Mouse (Mus musculus): ENCODE data around the gene Ldb1.
A peak's percentile ranks its signal among the peaks of the same experiment; 100 is the strongest.

Ldb1 gene

DNA sequence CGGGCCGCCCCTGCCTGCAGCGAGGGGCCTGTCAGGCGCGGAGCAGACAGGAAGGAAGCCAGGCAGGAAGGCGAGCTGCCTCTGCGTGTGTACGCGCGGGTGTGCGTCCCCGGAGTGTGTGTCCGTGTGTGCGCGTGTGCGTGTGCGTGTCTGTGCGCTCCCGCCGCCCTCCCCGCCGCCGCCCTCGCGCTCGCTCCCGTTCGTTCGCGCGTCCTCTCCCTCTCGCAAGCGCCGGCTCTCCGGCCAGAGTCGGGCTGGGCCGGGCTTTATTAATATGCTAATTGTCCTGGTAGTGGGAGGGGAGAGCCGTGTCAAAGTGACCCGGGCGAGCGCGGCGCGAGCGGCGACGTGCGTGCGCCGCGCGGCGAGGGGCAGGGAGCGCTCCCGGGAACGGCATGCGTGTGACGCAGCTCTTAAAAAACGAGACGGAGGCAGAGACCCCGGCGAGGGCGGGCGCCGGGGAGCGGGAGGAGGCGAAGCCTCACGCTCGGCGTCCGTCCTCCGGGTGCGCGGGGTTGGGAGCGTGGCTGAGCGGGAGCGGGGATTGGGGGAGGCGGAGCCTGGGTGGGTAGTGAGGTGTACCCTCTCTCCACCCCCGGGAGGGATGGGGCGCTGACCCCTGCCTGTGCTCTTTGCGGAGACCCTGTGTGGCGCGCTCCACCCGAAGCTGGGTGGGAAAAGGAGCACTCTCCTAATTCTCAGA, at the start of gene Ldb1:
Gene Ldb1 (minus strand): TSS at position 222 of the 703 bp plus-strand sequence.
- ATAC-seq (ENCODE audit: insufficient number of reproducible peaks, low FRiP score, low TSS enrichment), result peak; percentile 80

DNA sequence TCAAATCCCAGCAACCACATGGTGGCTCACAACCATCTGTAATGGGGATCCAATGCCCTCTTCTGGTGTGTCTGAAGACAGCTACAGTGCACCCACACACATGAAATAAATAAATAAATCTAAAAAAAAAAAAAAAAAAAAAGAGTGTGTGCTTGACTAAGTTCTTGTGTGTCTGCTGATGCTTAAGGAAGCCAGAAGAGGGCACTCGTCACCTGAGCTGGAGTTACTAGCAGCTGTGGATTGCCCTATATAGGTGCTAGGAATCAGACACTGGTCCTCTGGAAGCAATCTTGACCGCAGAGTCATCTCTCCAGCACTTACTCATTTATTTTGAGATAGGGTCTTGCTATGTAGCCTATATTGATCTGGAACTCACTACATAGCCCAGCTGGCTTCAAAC, 49.1 kb upstream of the Ldb1 start:
- ATAC-seq (ENCODE audit: insufficient number of reproducible peaks, low FRiP score, low TSS enrichment), result no peak

DNA sequence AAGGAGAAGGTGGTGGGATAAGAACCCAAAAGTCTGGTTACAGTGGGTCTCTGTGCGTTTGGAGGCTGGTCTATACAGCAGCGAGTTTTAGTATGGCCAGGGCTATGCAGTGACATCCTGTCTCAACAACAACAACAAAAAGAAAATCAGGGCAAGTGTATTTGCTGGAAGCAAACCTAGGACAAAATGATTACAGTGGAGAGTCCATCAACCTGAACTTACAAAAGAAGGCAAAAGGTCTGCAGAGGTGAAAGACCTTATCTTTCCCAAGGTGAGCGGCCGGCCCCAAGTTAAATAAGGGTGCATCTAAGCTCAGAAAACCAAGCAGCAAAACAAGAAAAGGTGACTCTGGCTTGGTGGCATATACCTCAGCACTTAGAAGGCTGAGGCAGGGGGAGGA, 46.6 kb upstream of the Ldb1 start:
- ATAC-seq (ENCODE audit: insufficient number of reproducible peaks, low FRiP score, low TSS enrichment), result no peak

DNA sequence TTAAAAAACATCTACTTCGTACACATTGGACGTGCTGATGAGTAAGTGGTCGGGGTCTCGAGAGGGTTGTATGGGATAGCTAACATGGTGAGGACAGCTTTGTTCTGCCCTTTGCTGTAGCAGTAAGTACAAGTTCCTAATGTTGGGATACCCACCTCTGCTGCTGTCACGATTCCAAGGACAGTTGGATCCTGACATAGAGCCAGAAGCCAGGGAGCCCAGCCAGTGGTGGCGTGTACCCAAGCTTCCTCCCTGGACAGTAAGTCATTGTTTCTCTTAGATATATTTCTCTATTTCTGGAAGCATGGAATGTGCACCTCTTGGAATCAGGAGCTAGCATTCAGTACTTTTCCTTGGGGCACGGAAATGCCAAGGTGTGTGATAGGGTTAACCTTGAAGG, 42.9 kb upstream of the Ldb1 start:
- no peak for ATAC-seq (ENCODE audit: insufficient number of reproducible peaks, low FRiP score, low TSS enrichment)

DNA sequence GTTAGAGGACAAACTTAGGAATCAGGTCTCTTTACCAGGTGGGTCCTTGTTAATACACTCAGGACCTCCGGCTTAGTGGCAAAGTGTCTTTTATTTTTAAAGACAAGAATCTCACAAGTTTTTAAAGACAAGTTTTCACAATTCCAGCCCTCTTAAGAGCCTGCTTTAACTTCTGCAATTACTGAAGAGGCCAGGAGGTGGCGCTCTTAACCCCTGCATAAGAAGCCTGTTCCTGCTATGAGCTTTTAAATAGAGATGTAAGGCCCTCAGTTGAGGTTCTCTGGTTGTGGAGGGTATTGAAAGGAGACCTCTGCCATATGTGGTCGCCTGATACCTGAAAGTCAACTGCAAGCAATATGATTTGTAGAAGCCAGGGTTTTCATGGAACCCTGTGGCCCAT, 41.3 kb upstream of the Ldb1 start:
- no peak for ATAC-seq (ENCODE audit: insufficient number of reproducible peaks, low FRiP score, low TSS enrichment)

DNA sequence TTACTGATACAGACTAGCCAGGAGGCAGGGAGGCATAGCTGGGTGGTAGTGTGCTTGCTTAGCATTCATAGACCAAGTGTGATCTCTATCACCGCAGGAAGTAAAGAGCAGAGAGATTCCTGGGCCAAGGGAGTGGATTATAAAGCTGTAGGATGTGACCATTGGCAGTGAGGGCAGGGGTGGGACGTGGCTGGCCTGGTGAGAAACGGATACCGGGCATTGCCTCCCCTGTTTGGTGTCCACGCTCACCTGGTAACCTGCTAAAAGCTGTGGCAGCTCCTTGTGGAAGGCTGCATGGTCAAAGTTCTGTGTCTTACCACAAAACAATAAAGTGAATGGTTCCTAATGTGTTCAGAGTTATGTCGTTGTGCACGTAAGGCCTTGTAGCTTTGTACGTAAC, 40.2 kb upstream of the Ldb1 start:
- no peak for ATAC-seq (ENCODE audit: insufficient number of reproducible peaks, low FRiP score, low TSS enrichment)

DNA sequence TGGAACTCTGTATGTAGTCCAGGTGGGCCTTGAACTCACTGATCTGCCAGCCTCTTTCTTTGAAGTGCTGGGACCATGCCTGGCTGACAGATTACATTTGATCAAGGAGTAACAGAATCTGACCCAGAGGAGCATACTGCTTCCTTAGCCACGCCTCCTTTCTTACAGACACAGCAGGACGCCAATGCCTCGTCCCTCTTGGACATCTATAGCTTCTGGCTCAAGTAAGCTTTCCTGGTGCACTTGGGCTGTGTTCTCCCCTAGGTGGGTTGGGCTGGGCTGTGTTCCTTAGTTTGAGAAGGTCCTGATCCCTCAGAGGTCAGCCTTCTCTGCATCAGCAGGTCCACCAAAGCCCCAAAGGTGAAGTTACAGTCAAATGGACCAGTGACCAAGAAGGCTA, 33.5 kb upstream of the Ldb1 start:
- ATAC-seq (ENCODE audit: insufficient number of reproducible peaks, low FRiP score, low TSS enrichment), result no peak

DNA sequence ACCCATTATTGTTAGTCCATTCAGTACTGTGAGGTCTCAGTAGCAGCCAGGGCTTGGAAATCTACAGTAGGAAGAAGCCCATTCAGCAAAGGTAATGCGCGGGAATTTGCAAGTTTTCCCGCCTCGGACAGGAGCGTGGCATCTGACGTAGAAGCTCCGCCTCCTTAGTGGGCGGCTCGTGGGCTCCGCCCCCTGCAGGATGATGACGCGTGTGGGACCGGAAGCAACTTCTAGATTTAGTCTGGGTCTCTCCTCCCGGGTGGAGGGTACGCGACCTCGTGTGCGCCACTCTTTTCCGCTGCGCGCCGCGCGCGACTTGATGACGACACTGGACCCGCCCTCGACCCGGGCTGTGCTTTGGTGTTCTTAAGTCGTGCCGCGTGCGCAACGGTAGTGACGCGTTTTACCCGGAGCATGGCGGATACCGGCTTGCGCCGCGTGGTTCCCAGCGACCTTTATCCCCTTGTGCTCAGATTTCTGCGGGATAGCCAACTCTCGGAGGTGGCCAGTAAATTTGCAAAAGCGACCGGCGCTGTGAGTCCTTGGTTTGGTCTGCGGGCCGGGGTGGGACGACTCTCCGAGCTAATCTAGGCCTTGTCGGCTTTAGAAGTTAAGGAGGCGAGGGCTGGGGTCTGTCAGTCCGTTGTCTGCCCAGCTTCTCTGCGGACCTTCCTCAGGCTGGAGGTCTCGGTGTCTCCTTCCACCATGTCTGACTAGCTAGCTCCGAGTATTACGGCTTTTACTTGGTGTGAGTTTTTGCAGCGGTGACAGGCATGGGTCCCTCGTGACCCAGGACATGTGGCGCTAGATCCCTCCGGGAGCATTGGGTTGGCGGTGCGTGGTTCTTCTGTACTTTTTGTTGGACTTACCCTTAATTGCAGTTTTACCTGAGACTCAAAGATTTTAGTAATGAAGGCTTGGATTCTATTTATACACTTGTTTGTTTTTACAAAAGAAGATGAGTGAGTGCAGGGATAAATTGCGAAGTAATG, 30.9 kb upstream of the Ldb1 start, which contains the start of gene Nolc1:
Gene Nolc1 (plus strand): TSS at position 248 of the 992 bp plus-strand sequence.
- peak; percentile 90 for ATAC-seq (ENCODE audit: insufficient number of reproducible peaks, low FRiP score, low TSS enrichment)

DNA sequence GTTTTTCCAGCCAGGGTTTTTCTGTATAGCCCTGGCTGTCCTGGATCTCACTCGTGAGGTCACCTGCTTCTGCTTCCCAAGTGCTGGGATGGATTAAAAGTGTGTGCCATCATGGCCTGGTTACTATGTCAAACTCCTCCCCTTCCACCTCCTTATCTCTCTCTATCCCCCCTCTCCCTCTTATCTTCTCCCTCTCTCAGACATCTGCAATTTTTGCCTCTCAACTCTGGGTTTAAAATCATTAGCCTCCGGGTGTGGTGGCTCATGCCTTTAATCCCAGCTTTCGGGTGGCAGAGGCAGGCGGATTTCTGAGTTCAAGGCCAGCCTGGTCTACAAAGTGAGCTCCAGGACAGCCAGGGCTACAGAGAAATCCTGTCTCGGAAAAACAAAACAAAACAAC, 29.3 kb upstream of the Ldb1 start:
- no peak for ATAC-seq (ENCODE audit: insufficient number of reproducible peaks, low FRiP score, low TSS enrichment)

DNA sequence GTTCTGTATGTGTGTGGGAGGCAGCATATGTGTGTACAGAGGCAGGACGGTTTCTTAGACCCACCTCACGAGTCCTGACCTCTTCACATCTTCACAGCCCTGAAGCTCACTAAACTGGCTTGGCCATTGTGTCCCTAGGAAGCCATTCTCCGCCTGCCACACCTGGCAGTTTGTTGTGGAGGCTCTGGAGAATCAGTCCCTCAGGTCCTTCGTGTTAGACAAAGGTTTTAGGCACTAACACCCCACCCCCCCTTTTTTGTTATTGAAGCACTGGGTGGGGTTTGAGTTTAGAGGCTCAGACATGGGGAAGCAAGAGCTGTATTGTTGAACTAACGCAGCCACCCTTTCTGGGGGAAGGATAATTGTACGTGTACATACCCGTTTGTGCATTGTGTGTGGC, 28.3 kb upstream of the Ldb1 start:
- no peak for ATAC-seq (ENCODE audit: insufficient number of reproducible peaks, low FRiP score, low TSS enrichment)

DNA sequence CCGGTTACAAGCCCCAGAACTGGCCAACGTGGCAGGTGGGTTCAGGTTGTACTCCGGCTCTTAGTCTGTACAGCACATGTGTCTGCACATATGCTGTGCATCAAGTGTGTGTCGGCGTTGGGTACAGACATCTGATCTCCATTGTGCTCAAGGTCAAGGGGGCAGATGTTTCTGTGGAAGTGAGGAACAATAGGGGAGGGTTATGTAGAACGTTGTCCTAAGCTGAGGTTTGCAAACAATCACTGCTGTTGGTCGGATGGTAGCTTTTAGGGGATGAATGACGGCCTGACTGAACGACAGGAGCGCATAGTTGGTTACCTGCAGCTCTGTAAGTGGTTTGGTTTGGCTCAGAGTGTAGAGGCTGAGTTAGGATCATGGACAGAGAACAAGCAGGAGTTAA, 23.0 kb upstream of the Ldb1 start:
- ATAC-seq (ENCODE audit: insufficient number of reproducible peaks, low FRiP score, low TSS enrichment), result no peak

DNA sequence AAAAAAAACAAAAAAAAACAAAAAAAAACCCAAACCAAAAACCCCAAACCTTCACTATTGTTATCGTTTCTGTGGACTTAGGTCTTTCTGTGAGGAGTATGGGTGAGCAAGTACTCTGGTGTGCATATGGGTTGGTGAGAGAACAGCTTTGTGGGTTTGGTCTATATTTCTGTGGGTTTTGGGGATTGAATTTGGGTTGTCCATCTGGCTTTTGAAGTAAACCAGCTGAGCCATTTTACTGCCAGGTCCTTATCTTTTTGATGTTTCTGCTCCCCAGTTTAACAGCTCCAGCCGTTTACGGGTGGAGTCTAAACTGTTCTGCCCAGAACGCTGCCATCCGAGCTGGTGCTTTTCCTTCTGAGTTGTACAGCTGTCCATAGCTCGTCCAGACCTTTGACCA, 15.8 kb upstream of the Ldb1 start:
- no peak for ATAC-seq (ENCODE audit: insufficient number of reproducible peaks, low FRiP score, low TSS enrichment)

DNA sequence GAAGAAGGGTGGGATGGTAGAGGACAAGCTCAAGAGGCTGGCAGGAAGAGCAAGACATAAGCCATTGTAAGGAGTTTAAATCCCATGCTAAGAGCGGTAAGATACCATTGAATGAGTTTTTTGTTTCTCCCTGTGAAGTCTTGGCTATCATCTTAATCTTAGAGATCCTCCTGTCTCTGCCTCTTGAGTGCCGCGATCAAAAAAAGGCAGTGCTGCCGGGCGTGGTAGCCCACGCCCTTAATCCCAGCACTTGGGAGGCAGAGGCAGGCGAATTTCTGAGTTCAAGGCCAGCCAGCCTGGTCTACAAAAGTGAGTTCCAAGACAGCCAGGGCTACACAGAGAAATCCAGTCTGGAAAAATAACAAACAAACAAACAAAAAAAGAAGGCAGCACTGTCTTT, 13.5 kb upstream of the Ldb1 start:
- no peak for ATAC-seq (ENCODE audit: insufficient number of reproducible peaks, low FRiP score, low TSS enrichment)

DNA sequence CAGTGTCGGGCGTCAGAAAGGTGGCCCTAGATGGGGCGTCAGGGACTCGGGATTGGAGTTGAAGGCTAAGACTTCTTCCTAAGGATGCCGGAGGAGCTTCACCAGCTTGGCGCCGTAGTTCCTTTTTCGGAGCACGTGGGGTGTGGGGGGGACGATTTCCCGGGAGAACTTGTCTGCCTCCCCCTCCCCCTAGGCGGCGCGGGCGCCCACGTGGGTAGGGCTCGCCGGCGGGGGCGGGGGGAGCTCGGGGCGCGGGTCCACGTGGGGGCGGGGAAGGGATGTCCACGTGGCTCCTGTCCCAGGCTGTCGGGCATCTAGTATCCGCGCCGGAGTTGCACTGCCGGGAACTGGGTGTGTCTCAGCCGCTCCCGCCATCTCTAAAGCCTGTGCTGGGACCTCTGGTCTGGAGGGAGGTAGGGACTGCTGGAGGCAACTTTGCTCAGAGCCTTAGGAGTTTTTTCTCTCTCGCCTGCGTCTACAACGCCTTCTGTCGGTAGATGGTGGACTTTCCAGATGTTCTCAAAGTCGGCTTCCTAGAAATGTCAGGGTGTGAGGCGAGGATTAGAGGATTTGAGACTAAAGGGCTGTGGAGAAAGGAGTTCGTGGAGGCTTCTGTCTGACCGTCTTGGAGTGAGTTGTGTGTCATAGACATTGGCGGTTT, 12.1 kb upstream of the Ldb1 start:
- ATAC-seq (ENCODE audit: insufficient number of reproducible peaks, low FRiP score, low TSS enrichment), result no peak

DNA sequence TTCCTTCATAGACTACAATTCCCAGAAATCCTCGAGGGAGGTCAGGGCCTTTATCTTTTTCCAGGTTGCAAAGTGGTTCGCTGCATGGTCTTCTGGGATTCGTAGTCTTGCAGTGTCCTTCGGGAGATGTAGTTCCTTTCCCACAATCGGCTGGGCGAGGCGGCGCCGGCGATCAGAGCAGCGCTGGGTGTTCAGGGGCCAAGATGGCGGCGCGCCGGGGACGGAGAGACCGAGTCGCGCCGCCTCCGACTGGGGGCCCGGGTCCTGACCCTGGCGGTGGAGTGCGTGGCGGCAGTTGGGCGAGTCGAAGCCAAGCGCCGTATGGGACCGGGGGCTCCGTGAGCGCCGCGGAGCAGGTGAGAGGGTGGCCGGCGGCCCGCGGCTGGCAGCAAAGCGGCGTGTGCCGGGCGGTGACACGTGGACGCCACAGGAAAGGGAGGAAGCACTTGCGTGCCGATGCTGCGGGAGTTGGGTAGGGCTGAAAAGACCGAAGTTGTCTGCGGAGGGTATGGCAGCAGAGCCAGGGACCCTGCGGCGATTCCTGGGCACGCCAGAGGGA, 11.5 kb upstream of the Ldb1 start:
- ATAC-seq (ENCODE audit: insufficient number of reproducible peaks, low FRiP score, low TSS enrichment), result peak; percentile 99

DNA sequence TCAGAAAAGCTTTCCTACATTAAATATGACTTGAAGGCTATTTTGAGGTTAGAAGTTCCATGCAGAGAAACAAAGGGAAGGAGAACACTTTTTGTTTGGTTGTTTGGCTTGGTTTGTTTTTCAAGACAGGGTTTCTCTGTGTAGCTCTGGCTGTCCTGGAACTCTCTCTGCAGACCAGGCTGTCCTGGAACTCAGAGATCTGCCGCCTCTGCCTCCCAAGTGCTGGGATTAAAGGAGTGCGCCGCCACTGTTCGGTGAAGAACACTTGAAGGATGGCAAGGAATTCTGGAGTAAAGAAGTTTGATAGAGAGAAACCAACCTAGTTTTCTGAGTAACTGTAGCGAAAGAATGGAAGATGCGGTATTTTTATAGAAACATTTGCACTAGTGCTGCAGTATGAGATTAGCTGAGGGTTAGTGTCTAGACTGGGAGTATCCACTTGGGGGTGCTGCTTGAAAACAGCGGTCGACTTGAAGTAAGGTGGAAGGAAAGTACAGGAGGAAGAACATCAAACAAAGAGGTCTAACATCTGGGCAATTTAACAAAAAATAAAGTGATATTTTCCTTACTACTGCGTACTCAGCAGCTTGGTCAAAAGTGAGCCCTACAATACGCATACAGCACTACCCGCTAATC, 10.9 kb upstream of the Ldb1 start:
- peak; percentile 71 for ATAC-seq (ENCODE audit: insufficient number of reproducible peaks, low FRiP score, low TSS enrichment)

DNA sequence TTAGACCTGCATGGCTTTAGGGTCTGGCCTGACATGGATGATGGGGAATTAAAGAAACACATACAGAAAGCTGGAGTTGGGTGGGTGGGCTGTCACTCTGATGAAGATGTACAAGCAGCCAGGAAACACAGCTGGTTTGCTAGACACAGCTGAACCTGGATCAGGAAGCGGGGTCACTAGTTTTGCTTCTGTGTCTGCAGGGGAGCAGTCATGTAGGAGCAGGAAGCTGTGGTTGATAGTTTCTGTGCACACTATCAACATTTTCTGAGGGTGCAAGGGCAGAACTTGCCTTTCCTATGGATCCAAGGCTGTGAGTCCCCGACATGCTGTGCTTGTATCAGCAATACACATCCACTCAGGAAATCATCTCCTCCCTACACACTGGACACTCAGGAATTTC, 5.4 kb upstream of the Ldb1 start:
- no peak for ATAC-seq (ENCODE audit: insufficient number of reproducible peaks, low FRiP score, low TSS enrichment)

DNA sequence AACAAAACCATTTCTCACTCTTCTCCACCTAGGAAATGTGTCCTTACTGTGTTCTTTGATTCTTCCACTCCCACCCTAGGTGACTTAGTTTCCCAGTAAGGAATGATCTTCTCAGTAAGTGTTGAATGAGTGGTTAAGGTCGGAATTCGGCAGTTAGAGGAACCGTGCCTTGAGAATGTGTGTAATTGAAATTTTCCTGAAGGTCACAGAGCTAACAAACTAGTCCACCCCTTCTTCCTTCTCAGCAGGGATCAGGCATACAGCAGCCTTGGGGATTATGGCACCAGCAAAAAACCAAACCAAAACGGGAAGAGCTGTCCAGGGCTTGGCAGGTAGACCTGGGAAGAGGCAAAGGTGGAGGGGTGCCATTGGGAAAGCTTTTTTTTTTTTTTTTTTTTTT, 4.1 kb upstream of the Ldb1 start:
- ATAC-seq (ENCODE audit: insufficient number of reproducible peaks, low FRiP score, low TSS enrichment), result no peak

DNA sequence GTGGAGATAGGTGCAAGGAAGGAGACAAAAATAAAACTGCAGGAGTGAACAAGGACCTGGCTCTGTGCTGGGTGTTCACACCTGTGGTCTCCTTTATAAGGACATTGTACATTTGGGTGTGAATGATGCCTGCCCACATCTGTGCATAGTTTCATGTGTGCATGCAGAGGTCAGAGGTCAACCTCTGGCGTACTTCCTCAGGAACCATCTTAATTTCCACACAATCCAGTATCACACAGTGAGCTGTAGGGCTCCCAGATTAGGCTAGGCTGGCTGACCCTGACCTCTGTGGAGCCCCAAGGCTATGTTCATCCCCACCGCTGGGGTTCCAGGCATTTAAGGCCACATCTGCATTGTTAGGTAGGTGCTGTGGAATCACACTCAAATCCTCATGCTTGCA, 2.4 kb upstream of the Ldb1 start:
- no peak for ATAC-seq (ENCODE audit: insufficient number of reproducible peaks, low FRiP score, low TSS enrichment)

DNA sequence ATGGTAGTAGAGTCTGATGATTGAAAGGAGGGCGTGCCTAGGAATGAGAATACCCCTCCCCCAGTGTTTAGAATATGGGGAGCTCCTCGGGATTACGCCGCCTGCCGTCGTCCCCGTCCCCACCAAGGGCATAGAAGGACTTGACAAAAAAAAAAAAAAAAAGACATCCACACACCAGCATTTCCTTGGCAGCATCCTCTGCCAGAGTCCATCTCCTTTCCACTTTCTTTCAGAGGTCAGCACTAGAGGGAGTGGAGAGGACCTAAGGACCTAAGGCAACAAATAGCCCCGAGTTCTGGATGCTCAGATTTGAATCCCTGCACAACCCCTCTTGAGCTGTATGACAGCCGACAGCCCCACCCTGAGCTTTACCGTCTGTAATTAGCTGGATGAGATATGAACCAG, 1.6 kb upstream of the Ldb1 start:
- no peak for ATAC-seq (ENCODE audit: insufficient number of reproducible peaks, low FRiP score, low TSS enrichment)

All from cerebellum, adult (tissue).